Mouse (Mus musculus) limb, embryonic 13.5 days (tissue): Measurements from ENCODE around the gene Ror2. TPM values are rescaled to one million over a fixed set of nuclear protein-coding genes. Genes with fewer than 3 reads are reported as not detected.

Source experiments
- ATAC-seq: fragments of 200-750 bp; cut with Nextera tagmentation; 2 replicates; pipeline ENCODE4 v1.8.0; 2017; ENCODE audit warnings: low read depth, moderate number of reproducible peaks, moderate TSS enrichment; ENCODE audit not compliant: low FRiP score
- H3K27ac ChIP-seq: fragments of 300-500 bp; sonication (generic); 2 replicates; pipeline ENCODE4 v1.5.1; 2015; ENCODE audit warnings: inconsistent platforms, mild to moderate bottlenecking, moderate library complexity
- H3K27me3 ChIP-seq: fragments of 300-500 bp; sonication (generic); 2 replicates; pipeline ENCODE4 v1.6.1; 2015; ENCODE audit warnings: mild to moderate bottlenecking, inconsistent platforms
- H3K36me3 ChIP-seq: fragments of 300-500 bp; sonication (generic); 2 replicates; pipeline ENCODE4 v1.6.1; 2015; ENCODE audit warnings: inconsistent platforms, mild to moderate bottlenecking, moderate library complexity
- H3K4me1 ChIP-seq: fragments of 300-500 bp; sonication (generic); 2 replicates; pipeline ENCODE4 v1.6.1; 2015; ENCODE audit warnings: inconsistent platforms
- H3K4me2 ChIP-seq: fragments of 300-500 bp; sonication (generic); replicated peaks from 2 replicates; pipeline ENCODE4 v1.6.1; 2015; ENCODE audit warnings: inconsistent platforms, mild to moderate bottlenecking, moderate library complexity
- H3K4me3 ChIP-seq: fragments of 300-500 bp; sonication (generic); 2 replicates; pipeline ENCODE4 v1.5.1; 2015; ENCODE audit warnings: moderate library complexity, mild to moderate bottlenecking, inconsistent platforms
- H3K9ac ChIP-seq: fragments of 300-500 bp; sonication (generic); 2 replicates; pipeline ENCODE4 v1.6.1; 2015; ENCODE audit warnings: mild to moderate bottlenecking, inconsistent platforms
- H3K9me3 ChIP-seq: fragments of 300-500 bp; sonication (generic); 2 replicates; pipeline ENCODE4 v1.6.1; 2016; ENCODE audit warnings: inconsistent platforms
- WGBS: fragments of 180-500 bp; shearing (Covaris S2); methylation state at CpG from one replicate; pipeline ENCODE4 v1.1.7; 2015; 5-methylcytosine and 5-hydroxymethylcytosine counted together
- polyA plus RNA-seq: library from polyadenylated mRNA; unstranded; fragments of >200 nt; fragmentation: Nextera tagmentation; extraction: Ambion mirVana; gene quantifications from 2 replicates; pipeline ENCODE4 v1.2.1, GENCODE M21; 2015

Gene Ror2
- polyA plus RNA-seq, 1 experiment from 2014 or later: 25.7 TPM

DNA sequence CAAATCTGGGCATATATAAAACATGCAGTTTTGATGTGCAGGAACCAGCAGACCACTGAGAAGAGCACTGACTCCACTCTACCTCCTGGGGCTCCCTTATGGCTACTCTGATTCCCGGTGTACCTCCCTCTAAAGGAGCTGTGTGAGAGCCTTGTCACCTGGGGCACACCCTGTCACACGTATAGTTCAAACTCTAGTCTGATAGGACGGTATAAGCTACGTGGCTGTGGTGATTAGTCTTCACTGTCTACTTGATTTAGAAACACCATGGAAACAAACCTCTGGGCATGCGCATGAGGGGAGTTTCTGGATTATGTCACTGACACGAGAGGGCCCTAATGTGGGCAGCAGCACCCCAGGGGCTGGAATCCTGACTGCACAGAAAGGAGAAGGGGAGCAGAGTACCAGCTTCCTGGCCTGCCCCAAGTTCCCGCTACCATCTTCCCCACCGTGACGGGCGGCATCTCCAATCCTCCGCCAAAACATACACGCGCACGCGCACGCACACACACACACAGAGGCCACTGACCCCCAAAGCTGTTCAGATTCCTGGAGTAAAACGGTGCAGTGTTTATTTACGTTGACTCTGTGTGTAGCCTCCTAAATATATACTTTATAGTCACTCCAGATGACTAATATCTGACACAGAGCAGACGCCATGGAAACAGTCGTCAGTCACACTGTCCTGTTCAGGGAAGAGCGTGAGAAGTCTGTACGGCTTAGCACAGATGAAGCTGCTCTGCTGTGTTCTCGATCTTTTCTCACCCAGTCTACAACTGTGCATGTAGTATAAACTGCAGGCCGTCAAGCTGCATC lies 37.1 kb downstream of the Ror2 start:
- no peak overlapping the region for H3K9ac ChIP-seq
- H3K4me3 ChIP-seq: no peak overlapping the region
- 0 out of 2 replicates have a peak, but pooled peaks have one; percentile 6 for ATAC-seq
- 0 out of 2 replicates have a peak overlapping the region, but pooled peaks have one; percentile 28 for H3K4me2 ChIP-seq
- no peaks in the 10 kb centered on the region for H3K36me3 ChIP-seq
- no peaks in the 10 kb centered on the region for H3K9me3 ChIP-seq
- H3K27ac ChIP-seq: peak overlapping the region; percentile 33; the same call in 1 of the 2 replicates
- H3K27me3 ChIP-seq: no peaks in the 10 kb centered on the region
- 56% methylated on average over 24 of the region's 24 CpGs for WGBS
- H3K4me1 ChIP-seq: peaks cover 77% of the 10 kb centered on the region

DNA sequence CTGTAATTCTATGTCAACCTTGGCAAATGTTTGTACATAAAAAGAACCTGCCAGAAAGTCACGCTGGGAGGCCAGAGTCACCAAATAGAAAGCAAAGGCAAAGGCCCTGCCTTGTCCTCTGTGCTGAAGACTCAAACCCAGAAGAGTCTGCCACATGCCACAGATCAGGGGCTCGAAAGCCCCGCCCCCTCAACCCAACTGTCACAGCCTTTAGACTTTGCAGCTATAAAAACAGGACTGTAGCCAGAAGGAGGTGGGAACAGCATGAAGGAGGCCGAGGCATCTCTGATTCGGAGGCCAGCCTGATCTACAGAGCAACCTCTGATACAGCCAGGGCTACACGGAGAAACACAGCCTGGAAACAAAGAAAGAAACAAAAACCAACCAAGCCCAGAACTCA lies 37.8 kb downstream of the Ror2 start:
- H3K4me2 ChIP-seq: no peak overlapping the region
- 43% methylated on average over 6 of the region's 6 CpGs for WGBS
- no peaks in the 10 kb centered on the region for H3K36me3 ChIP-seq
- peaks cover 76% of the 10 kb centered on the region for H3K4me1 ChIP-seq
- H3K27me3 ChIP-seq: no peaks in the 10 kb centered on the region
- H3K9ac ChIP-seq: no peak overlapping the region
- no peak overlapping the region for H3K27ac ChIP-seq
- H3K4me3 ChIP-seq: no peak overlapping the region
- H3K9me3 ChIP-seq: no peaks in the 10 kb centered on the region
- no peak for ATAC-seq

DNA sequence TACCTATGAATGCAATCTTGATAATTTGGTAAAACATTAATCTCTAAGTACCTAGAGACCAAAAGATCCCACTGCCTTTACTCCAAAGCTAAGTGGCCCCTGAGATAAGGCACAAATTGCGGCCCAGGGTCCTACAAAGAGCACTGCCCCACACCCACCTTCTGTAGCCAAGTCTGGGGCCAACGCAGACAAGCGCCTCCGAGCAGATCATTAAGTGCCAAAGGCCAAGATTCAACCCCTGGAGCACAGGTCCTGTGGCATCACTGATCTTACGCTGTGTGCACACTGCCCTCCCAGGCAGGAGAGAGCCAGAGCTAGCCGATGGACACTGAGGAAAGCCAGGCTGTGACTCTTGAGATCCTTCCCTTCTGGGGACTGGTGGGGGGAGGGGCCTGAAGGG lies 38.7 kb downstream of the Ror2 start:
- peaks cover 8% of the 10 kb centered on the region for H3K9me3 ChIP-seq
- no peak overlapping the region for H3K9ac ChIP-seq
- no peak overlapping the region for H3K4me2 ChIP-seq
- H3K4me1 ChIP-seq: peaks cover 67% of the 10 kb centered on the region
- H3K36me3 ChIP-seq: peaks cover 7% of the 10 kb centered on the region; the same call in 1 of the 2 replicates
- 67% methylated on average over 6 of the region's 6 CpGs for WGBS
- no peak overlapping the region for H3K27ac ChIP-seq
- no peaks in the 10 kb centered on the region for H3K27me3 ChIP-seq
- H3K4me3 ChIP-seq: no peak overlapping the region
- ATAC-seq: no peak

DNA sequence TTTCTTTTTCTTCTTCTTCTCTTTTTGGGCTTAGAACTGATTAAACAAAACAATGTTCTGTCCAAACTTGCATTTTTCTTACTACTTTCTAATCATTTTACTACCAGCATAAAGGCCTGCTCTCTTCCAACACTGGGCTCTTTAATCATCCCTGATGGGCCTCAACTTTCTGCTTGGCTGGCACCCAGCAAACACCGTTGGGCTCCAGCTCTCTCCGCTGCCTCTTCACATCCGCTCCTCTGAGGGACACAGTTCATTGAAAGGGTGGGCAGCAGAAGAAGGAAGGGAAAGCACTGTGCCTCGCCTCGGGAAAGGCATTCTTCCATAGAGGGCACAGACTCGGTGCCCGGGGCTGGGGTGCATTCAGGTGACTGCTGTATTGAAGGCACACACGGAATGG lies 41.8 kb downstream of the Ror2 start:
- no peaks in the 10 kb centered on the region for H3K27me3 ChIP-seq

DNA sequence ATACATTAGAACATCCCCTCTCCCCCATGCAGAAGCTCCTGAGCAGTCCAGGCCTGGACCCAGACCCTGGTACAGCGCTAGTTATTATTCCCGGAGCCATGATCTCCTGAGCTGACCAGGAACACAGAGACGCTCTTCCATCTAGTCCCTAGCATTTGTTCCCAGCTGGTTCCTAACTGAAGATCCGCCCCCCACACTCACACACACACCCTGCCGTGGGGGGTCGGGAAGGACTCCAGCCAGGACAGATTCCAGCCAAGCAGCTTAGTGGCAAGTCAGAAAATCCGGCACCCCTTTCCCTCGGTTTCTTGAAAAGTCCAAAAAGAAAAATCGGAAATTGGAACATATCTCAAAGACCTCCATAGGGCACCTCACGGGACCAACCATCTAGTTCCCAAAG lies 48.5 kb downstream of the Ror2 start:
- H3K4me3 ChIP-seq: no peak overlapping the region
- H3K9me3 ChIP-seq: peaks cover 12% of the 10 kb centered on the region
- H3K36me3 ChIP-seq: peaks cover 3% of the 10 kb centered on the region; the same call in 1 of the 2 replicates
- H3K27ac ChIP-seq: no peak overlapping the region
- WGBS: 51% methylated on average over 10 of the region's 10 CpGs
- H3K27me3 ChIP-seq: peaks cover 2% of the 10 kb centered on the region; the same call in 1 of the 2 replicates
- no peak overlapping the region for H3K9ac ChIP-seq
- no peak for ATAC-seq
- peaks cover 63% of the 10 kb centered on the region for H3K4me1 ChIP-seq
- peak overlapping the region; percentile 44; the same call in 1 of the 2 replicates for H3K4me2 ChIP-seq

More for the DNA sequence above, 41.8 kb downstream of the Ror2 start:
- Histone ChIP-seq H3K4me1 (peaks cover 56% of the 10 kb centered on the region), H3K4me2 (no peak overlapping the region), H3K4me3 (no peak overlapping the region), H3K9ac (no peak overlapping the region), H3K36me3 (peaks cover 7% of the 10 kb centered on the region; the same call in 1 of the 2 replicates), H3K9me3 (peaks cover 16% of the 10 kb centered on the region), H3K27ac (no peak overlapping the region; the same call in 1 of the 2 replicates)
- ATAC-seq: no peak
- 61% methylated on average over 8 of the region's 8 CpGs for WGBS

DNA sequence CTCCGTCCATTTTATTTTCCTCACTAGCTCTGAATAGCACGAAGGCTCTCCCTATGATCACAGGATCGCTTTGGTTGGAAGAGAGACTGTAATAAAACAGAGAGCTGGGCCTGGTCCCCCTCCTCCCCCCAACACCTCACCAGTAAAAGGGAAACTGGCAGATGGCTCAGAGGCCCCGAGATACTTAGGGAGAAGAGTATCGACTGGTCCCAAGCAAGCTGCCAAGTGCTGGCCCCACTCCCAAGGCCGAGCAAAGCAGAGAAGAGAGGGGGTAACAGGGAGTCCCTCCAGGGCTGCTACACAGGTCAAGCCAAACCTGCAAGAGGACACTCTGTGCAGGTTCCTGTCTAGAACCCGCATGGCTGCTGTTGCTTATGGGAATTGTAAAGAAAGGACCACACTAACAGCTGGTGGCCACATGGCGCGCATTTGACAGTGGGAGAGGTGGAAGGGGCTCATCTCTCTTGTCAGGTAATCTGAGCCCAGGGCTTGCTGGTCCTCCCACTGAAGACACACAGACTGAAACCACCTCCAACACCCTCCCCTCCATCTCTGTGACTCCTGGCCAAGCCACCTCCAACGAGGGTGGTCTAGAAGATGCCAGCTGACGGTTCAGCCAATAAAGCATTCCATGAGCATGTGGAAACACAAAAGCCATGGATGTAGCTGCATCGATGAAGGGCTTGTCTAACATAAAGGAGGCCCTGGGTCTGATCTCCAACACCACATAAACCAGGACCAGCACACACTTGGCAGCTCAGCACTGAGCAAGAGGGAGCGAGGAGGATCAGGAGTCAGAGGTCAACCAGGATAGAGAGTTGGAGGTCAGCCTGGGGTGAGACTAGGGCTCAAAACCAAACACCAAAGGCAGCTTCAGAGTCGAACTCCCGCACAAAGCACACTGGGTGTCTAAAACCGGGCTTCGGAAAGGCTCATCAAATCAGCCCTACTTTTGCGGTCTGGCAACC lies 49.2 kb downstream of the Ror2 start:
- Histone ChIP-seq H3K27me3 (peaks cover 2% of the 10 kb centered on the region; the same call in 1 of the 2 replicates), H3K4me3 (no peak overlapping the region), H3K9ac (no peak overlapping the region), H3K4me2 (peak overlapping the region; percentile 44), H3K9me3 (peaks cover 8% of the 10 kb centered on the region; the same call in 1 of the 2 replicates), H3K4me1 (peaks cover 70% of the 10 kb centered on the region), H3K27ac (peak overlapping the region; percentile 49; the same call in 1 of the 2 replicates), H3K36me3 (no peaks in the 10 kb centered on the region; the same call in 1 of the 2 replicates)
- WGBS: 17% methylated on average over 18 of the region's 18 CpGs
- ATAC-seq: peak; percentile 57; the same call in 1 of the 2 replicates

DNA sequence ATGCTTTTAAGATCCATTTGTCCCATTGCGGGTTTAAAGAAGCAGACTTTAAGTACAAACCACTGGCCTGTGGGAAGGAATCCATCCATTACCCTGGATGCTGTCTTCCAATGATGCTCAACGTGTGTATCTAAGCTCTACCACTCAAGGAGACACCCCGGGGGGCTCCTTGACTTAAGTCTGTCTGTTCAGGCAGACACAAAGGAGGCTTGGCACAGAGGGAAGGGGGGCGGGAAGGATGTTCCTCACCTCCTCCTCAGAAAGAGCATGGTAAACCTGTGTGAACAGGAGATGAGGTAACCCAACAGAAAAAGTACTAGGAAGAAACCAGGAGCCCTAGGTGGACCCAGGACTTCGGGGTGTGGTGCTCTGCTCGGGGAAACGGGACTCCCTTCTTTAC lies 50.0 kb downstream of the Ror2 start:
- no peak for ATAC-seq
- Histone ChIP-seq H3K9me3 (peaks cover 3% of the 10 kb centered on the region; the same call in 1 of the 2 replicates), H3K4me1 (peaks cover 78% of the 10 kb centered on the region), H3K27me3 (peaks cover 2% of the 10 kb centered on the region; the same call in 1 of the 2 replicates), H3K4me2 (peak overlapping the region; percentile 44), H3K27ac (peak overlapping the region; percentile 49; the same call in 1 of the 2 replicates), H3K9ac (no peak overlapping the region), H3K4me3 (no peak overlapping the region), H3K36me3 (no peaks in the 10 kb centered on the region; the same call in 1 of the 2 replicates)
- 15% methylated on average over 7 of the region's 7 CpGs for WGBS

DNA sequence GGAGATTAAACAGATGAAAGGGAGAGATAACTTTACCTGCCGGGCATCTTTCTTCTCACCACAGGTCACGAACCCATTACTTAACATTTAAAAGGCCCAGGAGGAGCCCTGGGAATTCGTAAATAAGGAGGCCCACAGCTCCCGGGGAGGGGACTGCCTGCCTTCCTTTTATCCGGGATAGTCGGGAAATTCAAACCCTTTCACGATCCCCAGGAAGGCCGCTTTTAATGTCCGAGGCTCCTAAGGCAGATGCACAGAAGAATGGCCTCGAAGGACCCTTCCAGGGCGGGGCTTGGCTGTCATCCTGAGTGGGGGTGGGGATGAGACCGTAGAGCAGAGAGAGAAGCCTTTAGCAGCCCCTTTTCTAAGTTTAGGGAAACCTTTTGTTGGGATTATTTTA lies 51.1 kb downstream of the Ror2 start:
- H3K9me3 ChIP-seq: no peaks in the 10 kb centered on the region
- H3K4me2 ChIP-seq: peak overlapping the region; percentile 21; the same call in 1 of the 2 replicates
- H3K4me3 ChIP-seq: no peak overlapping the region
- H3K36me3 ChIP-seq: no peaks in the 10 kb centered on the region
- no peak overlapping the region for H3K27ac ChIP-seq
- peaks cover 89% of the 10 kb centered on the region for H3K4me1 ChIP-seq
- peak overlapping the region; percentile 40 for H3K9ac ChIP-seq
- peaks cover 2% of the 10 kb centered on the region; the same call in 1 of the 2 replicates for H3K27me3 ChIP-seq
- WGBS: 13% methylated on average over 12 of the region's 12 CpGs
- no peak for ATAC-seq

DNA sequence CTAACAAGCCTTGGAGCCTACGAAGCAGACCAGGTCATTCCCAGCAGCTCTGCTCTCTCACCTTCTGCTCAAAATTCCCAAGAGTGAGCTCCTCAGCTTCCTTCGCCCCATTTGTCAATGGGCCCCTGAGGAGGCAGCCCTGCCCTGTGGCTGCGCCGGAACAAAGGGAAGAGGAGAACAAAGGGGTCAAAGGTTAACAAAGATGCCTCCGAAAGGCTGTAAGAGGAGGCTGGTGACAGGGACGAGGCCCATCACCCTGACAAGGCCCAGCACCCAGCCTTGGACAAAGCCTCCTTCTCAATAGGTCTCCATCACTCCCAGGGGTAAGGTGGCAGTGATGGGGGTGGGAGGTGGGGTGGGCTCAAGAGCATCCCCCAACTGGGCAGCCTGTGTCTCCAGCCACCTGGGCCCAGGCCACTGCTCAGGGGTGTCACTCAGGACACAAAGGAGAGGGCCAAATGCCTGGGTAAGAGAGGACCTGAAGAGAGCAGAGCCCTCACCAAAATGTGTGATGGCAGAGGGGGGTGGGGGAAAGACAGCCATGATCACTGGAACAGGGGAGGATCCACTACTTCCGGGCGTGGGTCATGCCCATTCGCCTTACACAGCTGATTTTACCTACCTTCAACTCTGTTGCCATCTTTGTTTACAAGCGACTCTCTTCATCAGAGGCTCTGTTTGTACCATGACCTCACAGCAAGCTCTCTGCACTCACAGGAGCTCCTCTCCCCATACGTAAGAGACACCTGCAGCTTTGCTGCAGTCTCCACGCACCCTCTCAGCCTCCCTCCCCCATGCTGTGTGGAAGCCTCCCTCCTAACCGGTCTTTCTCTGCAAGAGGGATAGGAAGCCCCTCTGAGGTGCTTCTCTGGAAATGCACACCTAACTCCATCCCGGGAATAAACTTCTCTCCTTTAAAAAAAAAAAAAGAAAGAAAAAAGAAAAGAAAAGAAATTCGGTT lies 51.8 kb downstream of the Ror2 start:
- Histone ChIP-seq H3K9me3 (no peaks in the 10 kb centered on the region), H3K4me1 (peaks cover 95% of the 10 kb centered on the region), H3K4me2 (peak overlapping the region; percentile 21; the same call in 1 of the 2 replicates), H3K27ac (peak overlapping the region; percentile 63; the same call in 1 of the 2 replicates), H3K4me3 (no peak overlapping the region), H3K36me3 (no peaks in the 10 kb centered on the region), H3K27me3 (peaks cover 2% of the 10 kb centered on the region; the same call in 1 of the 2 replicates), H3K9ac (no peak overlapping the region)
- no peak for ATAC-seq
- WGBS: 44% methylated on average over 15 of the region's 15 CpGs

DNA sequence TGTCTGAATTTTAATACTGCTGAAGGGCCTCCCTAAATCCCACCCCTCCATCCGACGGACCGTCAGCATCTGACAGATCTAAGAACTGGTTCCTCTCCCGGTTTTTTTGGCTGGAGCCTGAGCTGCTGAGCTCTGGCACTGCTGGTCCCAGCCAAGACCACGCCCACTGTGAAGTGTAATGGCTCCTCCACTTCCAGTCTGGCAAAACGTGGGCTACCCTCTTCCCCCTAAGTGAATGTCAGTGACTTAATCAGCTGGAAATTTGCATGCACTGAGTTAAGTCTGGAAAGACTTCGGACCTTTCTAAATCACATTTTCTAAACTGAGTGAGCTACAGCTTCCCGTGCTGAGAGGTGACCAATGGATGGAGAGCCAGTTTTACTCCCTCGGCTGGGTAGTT lies 52.5 kb downstream of the Ror2 start:
- Histone ChIP-seq H3K9me3 (no peaks in the 10 kb centered on the region), H3K27ac (no peak overlapping the region; the same call in 1 of the 2 replicates), H3K4me2 (peak overlapping the region; percentile 17; the same call in 1 of the 2 replicates), H3K36me3 (no peaks in the 10 kb centered on the region), H3K4me1 (peaks cover 90% of the 10 kb centered on the region), H3K4me3 (no peak overlapping the region), H3K27me3 (peaks cover 2% of the 10 kb centered on the region; the same call in 1 of the 2 replicates), H3K9ac (no peak overlapping the region)
- no peak for ATAC-seq
- WGBS: 11% methylated on average over 9 of the region's 9 CpGs
